Mouse (Mus musculus) ZHBTc4 (cell line): Measurements from ENCODE around the gene Gm20388.

Experiments used
- DNase-seq: peaks from one replicate; pipeline ENCODE4 v3.0.0-alpha.2; 2011; ENCODE audit warnings: low read depth, low spot score

Gene Gm20388

GRCm38 (mm10) chr8:121628681-121629080 is 1718.0 kb downstream of the Gm20388 start:
- no peak for DNase-seq

- no peak for DNase-seq
These were observed 1721.0 kb downstream of the Gm20388 start for GRCm38 (mm10) chr8:121631645-121632071.

GRCm38 (mm10) chr8:121632401-121632800 is 1721.8 kb downstream of the Gm20388 start:
- no peak for DNase-seq

DNA sequence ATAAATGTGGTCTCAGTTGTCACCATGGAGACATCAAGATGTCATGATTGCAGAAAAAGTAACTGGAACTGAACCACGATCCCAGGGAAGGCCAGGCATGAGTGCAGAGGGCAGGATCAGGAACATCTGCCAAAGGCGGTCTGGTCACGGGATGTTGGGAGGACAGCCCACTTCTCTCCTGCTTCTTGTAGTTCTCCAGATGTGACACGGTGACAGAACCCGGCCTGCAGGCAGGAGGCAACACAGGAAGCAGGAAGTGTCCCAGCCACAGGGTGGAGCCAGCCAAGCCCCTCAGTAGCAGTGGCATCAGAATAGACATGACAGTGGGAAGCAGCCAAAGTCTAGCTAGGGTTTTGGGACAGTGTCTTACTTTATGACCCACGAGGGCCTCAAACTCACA is 1724.9 kb downstream of the Gm20388 start:
- peak; percentile 43 for DNase-seq

DNA sequence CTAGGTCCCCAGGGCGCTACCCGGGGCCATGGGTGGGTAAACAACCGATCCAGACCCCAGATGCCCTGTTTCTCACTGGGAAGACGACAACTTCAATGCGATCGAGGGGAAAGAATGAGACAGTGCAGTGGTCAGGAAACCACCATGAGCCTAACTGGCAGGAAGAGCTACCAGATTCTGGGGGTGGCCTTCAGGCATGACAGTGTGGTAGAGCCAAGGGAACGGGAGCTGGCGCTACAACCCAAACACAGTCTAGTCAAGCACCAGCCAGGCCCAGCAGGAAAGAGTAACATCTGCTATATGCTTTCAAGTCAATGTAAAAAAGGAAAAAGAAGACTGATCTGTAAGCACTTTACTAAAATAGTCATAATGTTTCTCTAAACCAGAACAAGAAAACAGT is 1725.5 kb downstream of the Gm20388 start:
- no peak for DNase-seq

- DNase-seq = no peak
These were observed 1732.2 kb downstream of the Gm20388 start for GRCm38 (mm10) chr8:121642804-121643203.

- no peak for DNase-seq
These were observed 1732.7 kb downstream of the Gm20388 start for GRCm38 (mm10) chr8:121643384-121643783.

- no peak for DNase-seq
These were observed 1737.0 kb downstream of the Gm20388 start for GRCm38 (mm10) chr8:121647511-121648215.

- no peak for DNase-seq
These were observed 1737.8 kb downstream of the Gm20388 start for GRCm38 (mm10) chr8:121648451-121648850.

DNA sequence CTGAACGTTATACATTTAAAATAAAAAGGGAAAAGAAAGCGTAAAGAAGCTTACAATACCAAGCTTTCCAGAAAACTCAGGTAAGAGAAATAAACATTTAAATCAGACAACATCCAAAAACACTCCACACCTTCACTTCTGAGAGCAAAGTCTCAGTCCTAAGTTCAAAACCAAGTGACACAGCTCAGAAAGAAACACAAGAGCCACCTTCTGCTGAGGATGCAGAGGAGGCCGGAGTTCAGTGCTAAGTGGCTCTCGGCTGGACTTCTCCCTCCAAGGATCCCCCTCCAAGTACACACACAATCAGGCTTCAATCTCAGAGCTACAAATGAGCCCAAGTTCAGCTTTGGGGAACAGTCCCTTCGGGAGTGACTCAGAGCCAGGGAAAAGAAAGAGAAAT is 1738.8 kb downstream of the Gm20388 start:
- no peak for DNase-seq

DNA sequence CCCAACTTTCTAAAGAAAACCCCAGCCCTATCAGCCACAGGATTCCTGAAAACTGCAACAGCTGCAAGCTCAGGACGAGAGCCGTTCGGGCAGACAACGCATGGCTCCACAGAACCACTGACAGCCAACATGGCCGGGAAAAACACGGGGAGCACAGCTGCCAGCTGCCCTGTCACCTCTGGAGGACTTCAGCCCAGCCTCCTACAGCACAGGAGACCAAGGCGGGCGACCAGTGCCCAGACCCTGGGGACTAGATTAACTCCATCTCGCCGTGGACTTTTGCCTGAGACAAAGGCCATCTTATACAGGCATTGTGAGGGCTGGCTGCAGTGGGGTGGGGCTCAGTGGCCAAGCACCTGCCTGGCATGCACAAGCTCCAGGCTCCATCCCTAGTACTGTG is 1739.3 kb downstream of the Gm20388 start:
- DNase-seq = no peak

- no peak for DNase-seq
These were observed 1740.0 kb downstream of the Gm20388 start for GRCm38 (mm10) chr8:121650389-121651307.

DNA sequence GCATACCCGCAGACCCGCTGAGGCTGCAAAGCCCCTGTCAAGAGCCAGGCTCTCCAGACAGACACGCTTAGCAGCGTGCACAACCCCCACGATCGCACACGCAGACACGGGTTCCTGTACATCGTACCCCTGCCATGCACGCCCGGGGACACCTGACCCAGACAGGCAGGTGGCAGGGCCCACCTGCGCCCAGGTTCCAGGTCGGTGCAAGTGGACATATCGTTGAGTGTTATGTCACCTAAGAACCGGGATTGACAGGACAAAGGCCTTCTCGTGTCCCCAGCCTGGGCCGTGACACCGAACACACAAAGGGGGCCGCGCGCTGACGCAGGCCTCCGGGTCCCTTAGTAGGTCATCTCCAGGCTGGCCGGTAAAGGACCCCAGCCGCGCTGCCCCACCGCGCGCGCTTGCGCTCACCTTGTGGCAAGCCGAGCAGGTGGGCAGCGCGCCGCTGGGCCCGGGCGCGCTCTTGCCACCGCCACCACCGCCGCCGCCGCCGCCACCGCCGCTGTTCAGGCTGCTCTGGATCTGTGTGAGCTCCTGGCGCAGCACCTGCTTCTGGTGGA is 1740.8 kb downstream of the Gm20388 start:
- DNase-seq = no peak

DNA sequence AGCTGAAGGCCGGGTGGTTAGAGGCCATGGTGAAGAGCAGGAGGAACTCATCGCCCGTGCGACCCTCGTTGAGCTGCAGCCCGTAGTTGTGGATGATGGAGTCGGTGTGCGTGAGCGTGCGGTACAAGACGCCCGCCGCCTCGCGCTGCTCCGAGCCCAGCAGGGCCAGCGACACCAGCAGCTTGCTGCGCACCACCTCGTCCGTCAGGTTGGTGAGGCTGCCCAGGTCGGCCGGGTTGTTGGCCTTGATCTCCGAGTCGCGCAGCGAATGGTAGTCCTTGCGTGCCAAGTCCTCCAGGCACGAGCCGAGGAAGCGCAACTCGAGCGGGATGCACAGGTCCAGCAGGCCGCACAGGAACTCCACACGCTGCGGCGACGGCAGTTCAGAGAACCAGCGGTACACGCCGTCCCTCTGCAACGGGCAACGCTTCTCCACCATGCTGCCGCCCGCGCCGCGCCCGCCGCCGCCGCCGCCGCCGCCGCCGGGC is 1741.3 kb downstream of the Gm20388 start:
- DNase-seq = peak; percentile 67

GRCm38 (mm10) chr8:121652774-121653323 is 1742.2 kb downstream of the Gm20388 start, which contains the start of gene Zcchc14:
Gene Zcchc14 (minus strand): TSS chr8:121652901.
- DNase-seq = peak; percentile 100

GRCm38 (mm10) chr8:121653340-121654019 is 1742.8 kb downstream of the Gm20388 start:
- DNase-seq = peak; percentile 65

- DNase-seq = no peak
These were observed 1743.5 kb downstream of the Gm20388 start for GRCm38 (mm10) chr8:121654131-121654530.

DNA sequence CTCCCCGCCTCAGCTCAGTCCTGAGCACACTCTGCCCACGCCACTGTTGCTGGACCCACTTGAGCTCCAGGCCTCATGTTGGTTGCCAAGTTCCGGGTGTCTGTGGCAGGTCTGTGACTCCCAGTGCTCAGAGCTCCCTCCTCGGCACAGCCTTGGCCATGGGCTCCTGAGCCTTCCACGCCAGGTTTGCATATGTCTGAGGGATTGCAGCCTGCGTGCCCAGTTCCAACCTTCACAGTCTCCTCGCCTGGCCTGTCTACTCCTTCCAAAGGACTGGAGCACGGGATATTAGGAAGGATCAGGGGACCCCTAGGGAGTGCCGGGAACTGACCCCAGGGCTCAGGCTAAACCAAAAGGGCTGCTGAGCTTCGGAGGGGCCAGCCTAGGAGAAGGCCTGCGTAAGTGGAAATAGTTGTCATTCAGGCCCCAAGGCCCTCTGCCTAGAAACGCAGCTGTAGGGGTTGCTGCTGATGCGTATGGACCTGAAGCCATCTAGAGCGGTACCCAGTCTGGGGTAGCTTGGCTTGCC is 1744.4 kb downstream of the Gm20388 start:
- no peak for DNase-seq

GRCm38 (mm10) chr8:121660602-121661001 is 1750.0 kb downstream of the Gm20388 start:
- no peak for DNase-seq

- no peak for DNase-seq
These were observed 1751.2 kb downstream of the Gm20388 start for GRCm38 (mm10) chr8:121661631-121662357.
